In genomic region chr8:115186882-115187281, GRCm38 (mm10) we compare ENCODE assay signal across 11 mouse cellular contexts.
DNase-seq lines count a peak whose midpoint lies in the region; ATAC-seq and TF ChIP-seq lines count a peak whose summit lies in the region.
"Had no signal": no experiment of that assay in that cellular context is flagged by ENCODE, and none has a peak within 500 bp of the region (broad histone marks: within the 10 kb centered on the region; RNA-seq: fewer than 3 reads in every experiment).

No protein-coding gene starts in this region.

- no peak overlapping the region for H3K27ac ChIP-seq in hindbrain, embryonic 11.5 days (ENCODE audit: low read depth, low read length)
- no peak overlapping the region for H3K27ac ChIP-seq in hindbrain, embryonic 13.5 days
- no peak overlapping the region for H3K27ac ChIP-seq in forebrain, embryonic 14.5 days (ENCODE audit: low read depth, low read length)
- H3K27ac ChIP-seq: macrophage; stomach, embryonic 15.5 days had no signal

- WGBS in hindbrain, embryonic 11.5 days = 14% methylated on average over 1 of the region's 2 CpGs
- 3% methylated on average over 2 of the region's 2 CpGs for WGBS in hindbrain, embryonic 13.5 days
- 5% methylated on average over 1 of the region's 2 CpGs for WGBS in forebrain, embryonic 14.5 days

- no peak overlapping the region for H3K4me2 ChIP-seq in hindbrain, embryonic 11.5 days (replicated peaks; ENCODE audit: low read depth, low read length)
- no peak overlapping the region for H3K4me2 ChIP-seq in hindbrain, embryonic 13.5 days
- H3K4me2 ChIP-seq in forebrain, embryonic 14.5 days (ENCODE audit: low read length) = no peak overlapping the region
- H3K4me2 ChIP-seq: stomach, embryonic 15.5 days had no signal

- H3K4me3 ChIP-seq in hindbrain, embryonic 11.5 days (ENCODE audit: low read depth, low read length) = no peak overlapping the region
- H3K4me3 ChIP-seq in hindbrain, embryonic 13.5 days = no peak overlapping the region
- no peak overlapping the region for H3K4me3 ChIP-seq in forebrain, embryonic 14.5 days (ENCODE audit: low read depth, low read length)
- H3K4me3 ChIP-seq: stomach, embryonic 15.5 days had no signal

- TF ChIP-seq POLR2A in brain, embryonic 14.5 days (IDR thresholded peaks at IDR 0.05; ENCODE audit: borderline replicate concordance, extremely low read depth, insufficient read depth, insufficient read length, poor library complexity, severe bottlenecking) = no peak

- no peak overlapping the region for H3K9ac ChIP-seq in hindbrain, embryonic 11.5 days (ENCODE audit: low read depth, low read length)
- no peak overlapping the region for H3K9ac ChIP-seq in hindbrain, embryonic 13.5 days
- H3K9ac ChIP-seq in forebrain, embryonic 14.5 days (ENCODE audit: low read length) = no peak overlapping the region
- H3K9ac ChIP-seq: stomach, embryonic 15.5 days had no signal

- H3K9me3 ChIP-seq in hindbrain, embryonic 11.5 days (ENCODE audit: control insufficient read depth, low read length) = no peaks in the 10 kb centered on the region
- no peaks in the 10 kb centered on the region for H3K9me3 ChIP-seq in hindbrain, embryonic 13.5 days
- H3K9me3 ChIP-seq in forebrain, embryonic 14.5 days (replicated peaks; ENCODE audit: control insufficient read depth, low read length) = no peaks in the 10 kb centered on the region
- H3K9me3 ChIP-seq: stomach, embryonic 15.5 days had no signal

- no peaks in the 10 kb centered on the region for H3K36me3 ChIP-seq in hindbrain, embryonic 11.5 days (ENCODE audit: control insufficient read depth, insufficient read depth, low read length)
- no peaks in the 10 kb centered on the region for H3K36me3 ChIP-seq in hindbrain, embryonic 13.5 days
- no peaks in the 10 kb centered on the region for H3K36me3 ChIP-seq in forebrain, embryonic 14.5 days (ENCODE audit: control insufficient read depth, insufficient read depth, low read length)
- H3K36me3 ChIP-seq: stomach, embryonic 15.5 days had no signal

- H3K4me1 ChIP-seq in hindbrain, embryonic 11.5 days (replicated peaks; ENCODE audit: control insufficient read depth, insufficient read depth, low read length) = no peaks in the 10 kb centered on the region
- H3K4me1 ChIP-seq in hindbrain, embryonic 13.5 days (replicated peaks) = peaks cover 12% of the 10 kb centered on the region
- H3K4me1 ChIP-seq in forebrain, embryonic 14.5 days (ENCODE audit: control insufficient read depth, insufficient read depth, low read length) = no peaks in the 10 kb centered on the region

- TF ChIP-seq CTCF in brain, embryonic 14.5 days (IDR thresholded peaks at IDR 0.05; ENCODE audit: borderline replicate concordance, extremely low read depth, insufficient read depth, insufficient read length) = no peak

- peak; percentile 45 for DNase-seq in hindbrain, embryonic 11.5 days (ENCODE audit: low spot score)
- DNase-seq in brain, embryonic 14.5 days (ENCODE audit: low read depth) = peak; percentile 87
- DNase-seq in forebrain, embryonic 14.5 days (ENCODE audit: low spot score) = peak; percentile 76
- peak; percentile 59 to 60 for DNase-seq in kidney, postnatal 36 days
- no peak for DNase-seq in adrenal gland, postnatal 4 days (ENCODE audit: low spot score in 2 of 2)
- no peak for DNase-seq in frontal cortex, postnatal 10 days (ENCODE audit: low spot score in 2 of 2)
- DNase-seq in lung, postnatal 14 days = no peak
- DNase-seq: cerebellum, postnatal 36 days had no signal

- no peak for ATAC-seq in hindbrain, embryonic 11.5 days (ENCODE audit: low FRiP score)
- ATAC-seq in hindbrain, embryonic 13.5 days (ENCODE audit: low FRiP score) = no peak
- peak; percentile 72 for ATAC-seq in forebrain, embryonic 14.5 days

- H3K27me3 ChIP-seq in hindbrain, embryonic 11.5 days (ENCODE audit: control insufficient read depth, insufficient read depth, low read length) = no peaks in the 10 kb centered on the region
- 0 out of 2 replicates have a peak, but pooled peaks cover 4% of the 10 kb centered on the region for H3K27me3 ChIP-seq in hindbrain, embryonic 13.5 days
- peaks cover 3% of the 10 kb centered on the region; the same call in 1 of the 2 replicates for H3K27me3 ChIP-seq in forebrain, embryonic 14.5 days (replicated peaks; ENCODE audit: control insufficient read depth, insufficient read depth, low read length)
- H3K27me3 ChIP-seq: stomach, embryonic 15.5 days had no signal

Comparison
In these comparisons a context has a peak if more than half of its experiments do, and no peak if none do; other contexts are left out.
1. DNase-seq: peak in hindbrain, embryonic 11.5 days (single experiment), brain, embryonic 14.5 days (single experiment), forebrain, embryonic 14.5 days (single experiment) and kidney, postnatal 36 days (2 of 2); none in adrenal gland, postnatal 4 days (0 of 2), frontal cortex, postnatal 10 days (0 of 2) and lung, postnatal 14 days (single experiment).